ENCODE assay signal across 9 mouse cellular contexts in genomic region chr3:90084790-90085189, GRCm38 (mm10). TPM values are rescaled to one million over a fixed set of nuclear protein-coding genes. Genes with fewer than 3 reads are reported as not detected.
DNase-seq lines count a peak whose midpoint lies in the region; ATAC-seq and TF ChIP-seq lines count a peak whose summit lies in the region.
"Had no signal": no experiment of that assay in that cellular context is flagged by ENCODE, and none has a peak within 500 bp of the region (broad histone marks: within the 10 kb centered on the region; RNA-seq: fewer than 3 reads in every experiment).

No protein-coding gene starts in this region.

- peaks cover 25% of the 10 kb centered on the region for H3K36me3 ChIP-seq in lung, embryonic 16.5 days (ENCODE audit: control insufficient read depth, insufficient read depth, low read length)
- peaks cover 38% of the 10 kb centered on the region for H3K36me3 ChIP-seq in heart, embryonic 14.5 days (ENCODE audit: control insufficient read depth, insufficient read depth, low read length)
- peaks cover 34% of the 10 kb centered on the region for H3K36me3 ChIP-seq in small intestine, adult 2 months (ENCODE audit: control insufficient read depth, insufficient read depth, low read length)

- H3K4me1 ChIP-seq in lung, embryonic 16.5 days (replicated peaks; ENCODE audit: control insufficient read depth, insufficient read depth, low read length), result peaks cover 45% of the 10 kb centered on the region
- peaks cover 44% of the 10 kb centered on the region for H3K4me1 ChIP-seq in lung, adult 2 months (ENCODE audit: control insufficient read depth, insufficient read depth, low read length)
- H3K4me1 ChIP-seq in heart, embryonic 14.5 days (ENCODE audit: control insufficient read depth in 2 of 2, insufficient read depth in 2 of 2, low read length in 2 of 2), result peaks cover 30 to 49% of the 10 kb centered on the region in 2 experiments
- peaks cover 23% of the 10 kb centered on the region; the same call in 1 of the 2 replicates for H3K4me1 ChIP-seq in small intestine, adult 2 months (ENCODE audit: control insufficient read depth, insufficient read depth, insufficient read length, low read length)

- TF ChIP-seq POLR2A in lung, adult 2 months (IDR thresholded peaks at IDR 0.05; ENCODE audit: borderline replicate concordance, extremely low read depth, low read depth, low read length), result no peak
- no peak for TF ChIP-seq POLR2A in small intestine, adult 2 months (IDR thresholded peaks at IDR 0.05; ENCODE audit: low read depth, low read length)

- H3K4me3 ChIP-seq in lung, embryonic 16.5 days (ENCODE audit: low read length), result no peak overlapping the region
- H3K4me3 ChIP-seq in lung, adult 2 months (replicated peaks; ENCODE audit: extremely low read depth, low read depth, low read length), result no peak overlapping the region
- H3K4me3 ChIP-seq in heart, embryonic 14.5 days (ENCODE audit: control insufficient read depth in 1 of 2, insufficient read depth in 1 of 2, low read depth in 1 of 2, low read length in 2 of 2), result no peak overlapping the region
- H3K4me3 ChIP-seq in small intestine, adult 2 months (ENCODE audit: low read depth, low read length), result no peak overlapping the region

- no peaks in the 10 kb centered on the region for H3K27me3 ChIP-seq in lung, embryonic 16.5 days (ENCODE audit: control insufficient read depth, insufficient read depth, low read depth, low read length)
- no peaks in the 10 kb centered on the region for H3K27me3 ChIP-seq in heart, embryonic 14.5 days (ENCODE audit: control insufficient read depth, insufficient read depth, low read length)
- H3K27me3 ChIP-seq in small intestine, adult 2 months (ENCODE audit: control insufficient read depth, insufficient read depth, low read length), result no peaks in the 10 kb centered on the region

- WGBS in lung, embryonic 16.5 days, result 44% methylated on average over 4 of the region's 4 CpGs
- 19% methylated on average over 4 of the region's 4 CpGs for WGBS in lung, adult 2 months
- 51% methylated on average over 4 of the region's 4 CpGs for WGBS in heart, embryonic 14.5 days
- 25% methylated on average over 4 of the region's 4 CpGs for WGBS in small intestine, adult 2 months

- ATAC-seq in lung, embryonic 16.5 days (ENCODE audit: low read depth), result no peak
- ATAC-seq in heart, embryonic 14.5 days (ENCODE audit: insufficient number of reproducible peaks, insufficient read depth, low FRiP score, low read depth), result no peak

- H3K27ac ChIP-seq in lung, embryonic 16.5 days (ENCODE audit: low read length), result peak overlapping the region; percentile 99
- H3K27ac ChIP-seq in heart, embryonic 14.5 days (replicated peaks in 1 of 2; ENCODE audit: control insufficient read depth in 1 of 2, insufficient read depth in 1 of 2, low read depth in 2 of 2, low read length in 2 of 2), result peak overlapping the region in 1 of 2 experiments; percentile 99; a peak in 2 of 4 replicates
- H3K27ac ChIP-seq in small intestine, adult 2 months (ENCODE audit: insufficient read depth, low read depth, low read length), result peak overlapping the region; percentile 8; the same call in 1 of the 2 replicates

- H3K9me3 ChIP-seq in lung, embryonic 16.5 days (ENCODE audit: control insufficient read depth, low read length), result no peaks in the 10 kb centered on the region
- H3K9me3 ChIP-seq in heart, embryonic 14.5 days (ENCODE audit: control insufficient read depth, low read length), result no peaks in the 10 kb centered on the region

- peak; percentile 16 for DNase-seq in gastrocnemius, postnatal 25 days
- no peak for DNase-seq in gastrocnemius, adult 18-20 months (ENCODE audit: low spot score)
- DNase-seq in lung, adult 2 months, result no peak
- DNase-seq in adrenal gland, postnatal 4 days (ENCODE audit: low spot score in 2 of 2), result no peak
- no peak for DNase-seq in adrenal gland, postnatal 36 days
- DNase-seq: cerebellum, postnatal 25 days had no signal

- H3K9ac ChIP-seq in lung, embryonic 16.5 days (ENCODE audit: low read length), result no peak overlapping the region
- 0 out of 2 replicates have a peak overlapping the region, but pooled peaks have one; percentile 18 for H3K9ac ChIP-seq in heart, embryonic 14.5 days (ENCODE audit: low read length)

- H3K4me2 ChIP-seq in lung, embryonic 16.5 days (ENCODE audit: low read depth, low read length), result peak overlapping the region; percentile 68; the same call in 1 of the 2 replicates
- H3K4me2 ChIP-seq in heart, embryonic 14.5 days (ENCODE audit: low read length), result peak overlapping the region; percentile 80

- TF ChIP-seq CTCF in lung, adult 2 months (IDR thresholded peaks at IDR 0.05; ENCODE audit: insufficient read depth, low read length), result no peak
- TF ChIP-seq CTCF in small intestine, adult 2 months (IDR thresholded peaks at IDR 0.05; ENCODE audit: extremely low read depth, insufficient read length, insufficient replicate concordance, low read depth, low read length), result no peak

RNA-seq across cellular contexts. Expression of gene Tpm3, which starts 12.3 kb away (rescaled TPM):
- total RNA-seq in gastrocnemius, postnatal 25 days (2021), result 100 to 1,000 TPM; 133 to 716 TPM
- 100 to 1,000 TPM; 579 to 626 TPM for total RNA-seq in gastrocnemius, adult 18-20 months (2021)
- polyA plus RNA-seq in lung, embryonic 16.5 days (2015; fragmentation: Nextera tagmentation; extraction: Ambion mirVana), result 656 and 695 TPM in 2 replicates
- 133 and 219 TPM in 2 replicates for polyA plus RNA-seq in lung, adult 2 months (2012; rRNA removed)
- polyA plus RNA-seq in heart, embryonic 14.5 days (2014; fragmentation: Nextera tagmentation; extraction: Ambion mirVana), result 236 and 242 TPM in 2 replicates
- 45.4 and 101 TPM in 2 replicates for polyA plus RNA-seq in small intestine, adult 2 months (2012; rRNA removed)
- 100 to 1,000 TPM; 234 to 246 TPM for total RNA-seq in adrenal gland, postnatal 4 days (2021)
- total RNA-seq in adrenal gland, postnatal 36 days (2021), result 100 to 1,000 TPM; 183 to 215 TPM

RNA-seq across cellular contexts. Expression of gene Nup210l, which starts 19.1 kb away (rescaled TPM):
- under 1 TPM; 0.05 to 0.08 TPM for total RNA-seq in gastrocnemius, postnatal 25 days (2021)
- total RNA-seq in gastrocnemius, adult 18-20 months (2021), result under 1 TPM in 1 of 2 experiments, not detected in 1; 0.05 TPM
- polyA plus RNA-seq in lung, embryonic 16.5 days (2015; fragmentation: Nextera tagmentation; extraction: Ambion mirVana), result 0.41 and 0.44 TPM in 2 replicates
- polyA plus RNA-seq in lung, adult 2 months (2012; rRNA removed), result 0.40 and 0.58 TPM in 2 replicates
- 0.24 and 0.43 TPM in 2 replicates for polyA plus RNA-seq in heart, embryonic 14.5 days (2014; fragmentation: Nextera tagmentation; extraction: Ambion mirVana)
- 0.10 and 0.15 TPM in 2 replicates for polyA plus RNA-seq in small intestine, adult 2 months (2012; rRNA removed)
- total RNA-seq in adrenal gland, postnatal 4 days (2021), result under 1 TPM; 0.45 to 0.48 TPM
- total RNA-seq in adrenal gland, postnatal 36 days (2021), result under 1 TPM; 0.66 TPM

RNA-seq across cellular contexts. Expression of gene Ubap2l, which starts 32.4 kb away (rescaled TPM):
- 10 to 100 TPM; 79.1 to 79.3 TPM for total RNA-seq in gastrocnemius, postnatal 25 days (2021)
- 10 to 100 TPM; 93.9 to 95.4 TPM for total RNA-seq in gastrocnemius, adult 18-20 months (2021)
- 166 and 167 TPM in 2 replicates for polyA plus RNA-seq in lung, embryonic 16.5 days (2015; fragmentation: Nextera tagmentation; extraction: Ambion mirVana)
- polyA plus RNA-seq in lung, adult 2 months (2012; rRNA removed), result 91.9 and 95.2 TPM in 2 replicates
- 154 and 173 TPM in 2 replicates for polyA plus RNA-seq in heart, embryonic 14.5 days (2014; fragmentation: Nextera tagmentation; extraction: Ambion mirVana)
- 26.4 and 52.2 TPM in 2 replicates for polyA plus RNA-seq in small intestine, adult 2 months (2012; rRNA removed)
- total RNA-seq in adrenal gland, postnatal 4 days (2021), result 100 to 1,000 TPM; 217 to 233 TPM
- 100 to 1,000 TPM; 146 to 159 TPM for total RNA-seq in adrenal gland, postnatal 36 days (2021)

RNA-seq across cellular contexts. Expression of gene 4933434E20Rik, which starts 33.4 kb away (rescaled TPM):
- 10 to 100 TPM; 84.1 to 84.9 TPM for total RNA-seq in gastrocnemius, postnatal 25 days (2021)
- total RNA-seq in gastrocnemius, adult 18-20 months (2021), result 10 to 100 TPM; 91.6 to 99.3 TPM
- 148 and 168 TPM in 2 replicates for polyA plus RNA-seq in lung, embryonic 16.5 days (2015; fragmentation: Nextera tagmentation; extraction: Ambion mirVana)
- polyA plus RNA-seq in lung, adult 2 months (2012; rRNA removed), result 34.7 and 47.4 TPM in 2 replicates
- 146 and 162 TPM in 2 replicates for polyA plus RNA-seq in heart, embryonic 14.5 days (2014; fragmentation: Nextera tagmentation; extraction: Ambion mirVana)
- polyA plus RNA-seq in small intestine, adult 2 months (2012; rRNA removed), result 12.9 and 18.1 TPM in 2 replicates
- 10 to 100 TPM; 81.3 to 83.7 TPM for total RNA-seq in adrenal gland, postnatal 4 days (2021)
- total RNA-seq in adrenal gland, postnatal 36 days (2021), result 10 to 100 TPM; 81.6 to 85.9 TPM
